In the genomic region with DNA sequence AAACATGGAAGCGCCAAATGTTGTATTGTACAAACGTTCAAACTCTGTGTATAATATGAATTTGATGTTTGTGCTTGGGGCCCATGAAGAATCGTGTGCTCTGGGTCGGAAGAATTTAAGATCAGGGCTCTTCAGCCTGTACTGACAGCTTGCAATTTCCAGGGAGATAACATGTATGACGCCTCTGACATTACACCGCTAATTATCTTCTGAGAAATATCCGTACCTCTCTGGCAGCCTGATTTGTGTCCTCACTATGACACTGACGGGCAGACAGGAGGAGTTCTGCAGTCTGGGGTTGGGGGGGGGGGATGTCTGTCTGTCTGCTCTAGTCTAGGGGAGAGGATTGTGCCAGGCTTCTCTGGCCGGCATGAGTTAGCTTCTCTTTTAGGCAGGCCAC, we compare ENCODE assay signal across 16 mouse cellular contexts. TPM values are rescaled to one million over a fixed set of nuclear protein-coding genes. Genes with fewer than 3 reads are reported as not detected.
A peak's percentile ranks its signal among the peaks of the same experiment; 100 is the strongest.
DNase-seq lines count a peak whose midpoint lies in the region; ATAC-seq lines count a peak whose summit lies in the region.
"Had no signal": no experiment of that assay in that cellular context is flagged by ENCODE, and none has a peak within 500 bp of the region (broad histone marks: within the 10 kb centered on the region; RNA-seq: fewer than 3 reads in every experiment).

No protein-coding gene starts in this region.

- H3K4me1 ChIP-seq in forebrain, embryonic 16.5 days (replicated peaks; ENCODE audit: control insufficient read depth, insufficient read depth, low read length), result peaks cover 13% of the 10 kb centered on the region
- peaks cover 8% of the 10 kb centered on the region for H3K4me1 ChIP-seq in forebrain, embryonic 11.5 days (replicated peaks; ENCODE audit: control insufficient read depth, insufficient read depth, low read length)
- peaks cover 69% of the 10 kb centered on the region for H3K4me1 ChIP-seq in kidney, embryonic 15.5 days

- 0 out of 2 replicates have a peak, but pooled peaks have one; percentile 26 for ATAC-seq in forebrain, embryonic 16.5 days
- no peak for ATAC-seq in forebrain, embryonic 11.5 days (replicated peaks; ENCODE audit: low FRiP score)
- ATAC-seq in kidney, embryonic 15.5 days (replicated peaks; ENCODE audit: low FRiP score), result no peak
- ATAC-seq: hindbrain, postnatal 0 days had no signal

- no peak overlapping the region for H3K4me2 ChIP-seq in forebrain, embryonic 16.5 days (ENCODE audit: low read length)
- H3K4me2 ChIP-seq in forebrain, embryonic 11.5 days (ENCODE audit: low read depth, low read length, severe bottlenecking), result no peak overlapping the region
- no peak overlapping the region for H3K4me2 ChIP-seq in kidney, embryonic 15.5 days
- H3K4me2 ChIP-seq: embryonic facial prominence, embryonic 12.5 days; forebrain, embryonic 12.5 days; heart, embryonic 12.5 days had no signal

- H3K4me3 ChIP-seq in forebrain, embryonic 16.5 days (replicated peaks; ENCODE audit: low read length), result no peak overlapping the region
- no peak overlapping the region for H3K4me3 ChIP-seq in forebrain, embryonic 11.5 days (ENCODE audit: low read depth, low read length)
- H3K4me3 ChIP-seq in kidney, embryonic 15.5 days (replicated peaks), result no peak overlapping the region
- H3K4me3 ChIP-seq: embryonic facial prominence, embryonic 12.5 days; forebrain, embryonic 12.5 days; heart, embryonic 12.5 days had no signal

- DNase-seq in forebrain, embryonic 11.5 days (ENCODE audit: low spot score), result no peak
- no peak for DNase-seq in kidney, postnatal 36 days
- DNase-seq in retina, postnatal 1 day, result peak; percentile 58
- DNase-seq in retina, embryonic 14.5 days (ENCODE audit: low spot score), result no peak
- no peak for DNase-seq in thymus, postnatal 10 days (ENCODE audit: low spot score in 2 of 2)
- DNase-seq: adrenal gland, postnatal 10 days; cerebellum, adult 11-12 months; cerebellum, adult 9-10 months; cerebellum, postnatal 25 days; gastrocnemius, postnatal 10 days had no signal

- H3K9me3 ChIP-seq in forebrain, embryonic 16.5 days (ENCODE audit: control insufficient read depth, low read length), result no peaks in the 10 kb centered on the region
- no peaks in the 10 kb centered on the region for H3K9me3 ChIP-seq in forebrain, embryonic 11.5 days (ENCODE audit: control insufficient read depth, low read length)
- H3K9me3 ChIP-seq in kidney, embryonic 15.5 days (replicated peaks), result no peaks in the 10 kb centered on the region
- H3K9me3 ChIP-seq: embryonic facial prominence, embryonic 12.5 days; forebrain, embryonic 12.5 days; heart, embryonic 12.5 days had no signal

- no peaks in the 10 kb centered on the region for H3K36me3 ChIP-seq in forebrain, embryonic 16.5 days (ENCODE audit: control insufficient read depth, insufficient read depth)
- no peaks in the 10 kb centered on the region for H3K36me3 ChIP-seq in forebrain, embryonic 11.5 days (ENCODE audit: control insufficient read depth, insufficient read depth, low read length)
- H3K36me3 ChIP-seq in kidney, embryonic 15.5 days, result no peaks in the 10 kb centered on the region
- H3K36me3 ChIP-seq: embryonic facial prominence, embryonic 12.5 days; forebrain, embryonic 12.5 days; heart, embryonic 12.5 days had no signal

- no peak overlapping the region for H3K9ac ChIP-seq in forebrain, embryonic 16.5 days (replicated peaks; ENCODE audit: low read depth, low read length)
- no peak overlapping the region for H3K9ac ChIP-seq in forebrain, embryonic 11.5 days (ENCODE audit: low read length)
- H3K9ac ChIP-seq in kidney, embryonic 15.5 days, result no peak overlapping the region
- H3K9ac ChIP-seq: embryonic facial prominence, embryonic 12.5 days; forebrain, embryonic 12.5 days had no signal

- H3K27ac ChIP-seq in forebrain, embryonic 16.5 days (ENCODE audit: low read length), result no peak overlapping the region
- no peak overlapping the region for H3K27ac ChIP-seq in forebrain, embryonic 11.5 days (ENCODE audit: low read depth, low read length)
- peak overlapping the region; percentile 96 for H3K27ac ChIP-seq in kidney, embryonic 15.5 days
- H3K27ac ChIP-seq: embryonic facial prominence, embryonic 12.5 days had no signal

- no peaks in the 10 kb centered on the region for H3K27me3 ChIP-seq in forebrain, embryonic 16.5 days (replicated peaks; ENCODE audit: control insufficient read depth, insufficient read depth, low read length)
- no peaks in the 10 kb centered on the region for H3K27me3 ChIP-seq in forebrain, embryonic 11.5 days (ENCODE audit: control insufficient read depth, insufficient read depth, low read length)
- no peaks in the 10 kb centered on the region for H3K27me3 ChIP-seq in kidney, embryonic 15.5 days
- H3K27me3 ChIP-seq: embryonic facial prominence, embryonic 12.5 days; forebrain, embryonic 12.5 days had no signal

- 57% methylated on average over 9 of the region's 9 CpGs for WGBS in forebrain, embryonic 16.5 days
- WGBS in forebrain, embryonic 11.5 days, result 75% methylated on average over 9 of the region's 9 CpGs
- WGBS in kidney, embryonic 15.5 days, result 51% methylated on average over 9 of the region's 9 CpGs

RNA-seq across cellular contexts. Expression of a gene that starts 56.6 kb away (rescaled TPM):
- polyA plus RNA-seq in forebrain, embryonic 16.5 days (2015; fragmentation: Nextera tagmentation; extraction: Ambion mirVana), result 3.4 TPM in 2 replicates
- 1.9 and 2.4 TPM in 2 replicates for polyA plus RNA-seq in forebrain, embryonic 11.5 days (2014; fragmentation: Nextera tagmentation; extraction: Ambion mirVana)
- polyA plus RNA-seq in kidney, embryonic 15.5 days (2015; fragmentation: Nextera tagmentation; extraction: Ambion mirVana), result 3.8 and 4.7 TPM in 2 replicates
